Mouse (Mus musculus): ENCODE measurements around the gene Serinc5.

Serinc5 gene

GRCm38 (mm10) chr13:92610311-92611221, at the start of gene Serinc5:
TSS of gene Serinc5 (plus strand) at chr13:92611091.
- DNase-seq (ENCODE audit: low read depth, low spot score): peak; percentile 90

GRCm38 (mm10) chr13:92576072-92576471, 34.8 kb upstream of the Serinc5 start, which contains the start of gene Spz1:
TSS of gene Spz1 (minus strand) at chr13:92576172.
- peak; percentile 18 for DNase-seq (ENCODE audit: low read depth, low spot score)

GRCm38 (mm10) chr13:92576688-92577087, 34.2 kb upstream of the Serinc5 start:
- DNase-seq (ENCODE audit: low read depth, low spot score): peak; percentile 40

GRCm38 (mm10) chr13:92578210-92578609, 32.7 kb upstream of the Serinc5 start:
- DNase-seq (ENCODE audit: low read depth, low spot score): no peak

GRCm38 (mm10) chr13:92580220-92581043, 30.5 kb upstream of the Serinc5 start:
- DNase-seq (ENCODE audit: low read depth, low spot score): peak; percentile 58

- DNase-seq (ENCODE audit: low read depth, low spot score): no peak
Observed at GRCm38 (mm10) chr13:92584094-92584717, 26.7 kb upstream of the Serinc5 start.

GRCm38 (mm10) chr13:92588704-92589103, 22.2 kb upstream of the Serinc5 start:
- DNase-seq (ENCODE audit: low read depth, low spot score): no peak

- DNase-seq (ENCODE audit: low read depth, low spot score): no peak
Observed at GRCm38 (mm10) chr13:92589255-92589654, 21.6 kb upstream of the Serinc5 start.

GRCm38 (mm10) chr13:92591225-92591624, 19.7 kb upstream of the Serinc5 start:
- DNase-seq (ENCODE audit: low read depth, low spot score): no peak

GRCm38 (mm10) chr13:92592268-92592785, 18.6 kb upstream of the Serinc5 start:
- no peak for DNase-seq (ENCODE audit: low read depth, low spot score)

GRCm38 (mm10) chr13:92592786-92593635, 17.9 kb upstream of the Serinc5 start:
- no peak for DNase-seq (ENCODE audit: low read depth, low spot score)

- DNase-seq (ENCODE audit: low read depth, low spot score): no peak
Observed at GRCm38 (mm10) chr13:92593731-92594396, 17.0 kb upstream of the Serinc5 start.

- no peak for DNase-seq (ENCODE audit: low read depth, low spot score)
Observed at GRCm38 (mm10) chr13:92594481-92594880, 16.4 kb upstream of the Serinc5 start.

- DNase-seq (ENCODE audit: low read depth, low spot score): no peak
Observed at GRCm38 (mm10) chr13:92594907-92595306, 16.0 kb upstream of the Serinc5 start.

- DNase-seq (ENCODE audit: low read depth, low spot score): no peak
Observed at GRCm38 (mm10) chr13:92595424-92595823, 15.5 kb upstream of the Serinc5 start.

- peak; percentile 45 for DNase-seq (ENCODE audit: low read depth, low spot score)
Observed at GRCm38 (mm10) chr13:92605306-92605705, 5.6 kb upstream of the Serinc5 start.

GRCm38 (mm10) chr13:92609486-92610310, 1.2 kb upstream of the Serinc5 start:
- peak; percentile 70 for DNase-seq (ENCODE audit: low read depth, low spot score)

GRCm38 (mm10) chr13:92611254-92611784, 428 bp downstream of the Serinc5 start:
- DNase-seq (ENCODE audit: low read depth, low spot score): no peak

GRCm38 (mm10) chr13:92611917-92612316, 1.0 kb downstream of the Serinc5 start:
- DNase-seq (ENCODE audit: low read depth, low spot score): peak; percentile 73
